Mouse (Mus musculus) embryo, embryonic 10.5 days (tissue): ENCODE data around the gene Ephb4.

Experiments used
- DNase-seq: peaks from one replicate; pipeline ENCODE4 v3.0.0-alpha.2; 2015; ENCODE audit warnings: low spot score

Gene Ephb4

DNA sequence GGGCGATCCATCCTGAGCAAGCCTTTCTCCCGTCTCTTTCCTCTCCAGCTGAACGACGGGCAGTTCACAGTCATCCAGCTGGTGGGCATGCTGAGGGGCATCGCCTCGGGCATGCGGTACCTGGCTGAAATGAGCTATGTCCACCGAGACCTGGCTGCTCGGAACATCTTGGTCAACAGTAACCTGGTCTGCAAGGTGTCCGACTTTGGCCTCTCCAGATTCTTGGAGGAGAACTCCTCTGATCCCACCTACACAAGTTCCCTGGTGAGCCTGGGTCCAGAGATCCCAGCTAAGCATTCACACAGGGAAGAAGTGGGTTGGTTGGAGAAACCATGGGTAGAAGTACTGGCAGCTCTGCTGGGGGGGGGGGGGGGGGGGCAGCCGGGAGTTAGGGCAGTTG is 19.8 kb downstream of the Ephb4 start:
- DNase-seq = no peak

DNA sequence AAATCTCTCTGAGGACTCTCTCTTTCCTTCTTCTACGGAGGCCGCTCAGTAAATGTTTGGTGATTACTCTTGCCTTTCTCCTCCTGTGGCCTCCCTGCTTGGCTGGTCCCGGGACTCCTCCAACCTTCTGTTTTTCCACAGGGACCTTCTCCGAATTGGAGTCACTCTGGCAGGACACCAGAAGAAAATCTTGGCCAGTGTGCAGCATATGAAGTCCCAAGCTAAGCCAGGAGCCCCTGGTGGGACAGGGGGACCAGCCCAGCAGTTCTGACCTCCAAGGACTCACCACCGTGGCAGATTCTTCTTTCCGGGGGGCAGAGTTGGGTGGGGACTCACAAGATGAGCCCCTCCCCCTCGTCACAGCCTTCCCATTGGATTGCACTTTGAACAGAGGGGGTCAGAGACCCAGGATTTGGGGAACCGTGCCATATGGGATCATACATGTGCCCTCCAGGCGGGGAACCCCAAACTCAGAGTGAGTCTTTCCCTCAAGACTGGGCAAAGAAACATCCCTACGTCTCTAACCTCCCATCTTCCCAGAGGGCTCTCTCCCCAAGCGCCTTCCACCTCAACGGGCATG is 23.6 kb downstream of the Ephb4 start:
- no peak for DNase-seq

- DNase-seq = no peak
These were observed 24.7 kb downstream of the Ephb4 start for GRCm38 (mm10) chr5:137374521-137375080.

DNA sequence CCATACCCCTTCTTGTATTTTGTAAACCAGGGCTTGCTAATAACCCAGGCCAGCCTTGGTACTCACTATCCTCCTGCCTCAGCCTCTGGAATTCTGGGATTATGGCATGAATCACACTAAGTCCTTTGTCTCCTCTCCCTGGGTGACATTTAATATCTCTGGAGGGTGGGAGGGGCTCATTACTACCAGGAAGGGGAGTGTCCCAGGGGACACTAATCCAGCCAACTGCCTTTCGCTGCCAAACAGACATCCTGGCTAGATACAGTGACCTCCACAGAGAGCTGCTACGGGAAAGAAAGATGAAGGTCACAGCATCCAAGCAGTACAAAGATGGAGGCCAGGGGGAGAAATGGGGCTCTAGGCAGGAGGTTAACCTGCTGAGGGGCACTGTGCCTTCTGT is 25.7 kb downstream of the Ephb4 start:
- DNase-seq = peak; percentile 42

- DNase-seq = peak; percentile 72
These were observed 26.3 kb downstream of the Ephb4 start for GRCm38 (mm10) chr5:137376198-137376597.

DNA sequence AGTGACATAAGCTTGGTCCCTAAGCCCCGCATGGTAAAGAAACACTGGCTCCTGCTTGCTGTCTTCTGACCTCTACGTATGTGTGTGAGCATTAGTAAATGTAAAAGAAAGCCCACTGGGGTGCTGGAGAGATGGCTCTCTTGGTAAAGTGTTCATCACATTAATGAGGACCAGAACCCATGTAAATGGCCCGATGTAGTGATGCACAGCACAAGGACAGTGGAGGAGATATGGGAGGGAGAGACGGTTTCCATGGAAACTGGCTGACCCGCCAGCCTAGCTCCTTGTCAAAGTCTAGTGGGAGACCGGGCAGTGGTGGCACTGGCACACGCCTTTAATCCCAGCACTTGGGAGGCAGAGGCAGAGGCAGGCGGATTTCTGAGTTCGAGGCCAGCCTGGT is 26.8 kb downstream of the Ephb4 start:
- peak; percentile 49 for DNase-seq

GRCm38 (mm10) chr5:137377176-137377575 is 27.3 kb downstream of the Ephb4 start:
- peak; percentile 37 for DNase-seq

DNA sequence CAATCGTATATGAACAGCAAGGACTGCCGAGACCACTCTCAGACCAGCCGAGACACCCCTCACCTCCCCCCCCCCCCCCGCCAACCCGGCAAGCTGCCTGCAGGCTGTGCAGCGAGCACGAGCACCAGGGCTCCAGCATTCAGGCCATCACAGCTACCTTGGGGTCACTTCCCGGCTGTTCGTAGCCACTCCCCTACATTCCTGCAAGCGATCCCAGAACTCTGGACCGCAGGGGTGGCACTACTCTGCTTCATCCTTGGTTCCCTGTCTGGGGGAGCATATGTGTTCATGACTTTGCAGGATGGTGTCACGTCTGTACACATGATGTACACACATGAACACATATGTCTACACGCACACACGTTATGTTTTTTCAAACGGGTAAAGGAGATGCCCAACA is 27.7 kb downstream of the Ephb4 start:
- peak; percentile 39 for DNase-seq

DNA sequence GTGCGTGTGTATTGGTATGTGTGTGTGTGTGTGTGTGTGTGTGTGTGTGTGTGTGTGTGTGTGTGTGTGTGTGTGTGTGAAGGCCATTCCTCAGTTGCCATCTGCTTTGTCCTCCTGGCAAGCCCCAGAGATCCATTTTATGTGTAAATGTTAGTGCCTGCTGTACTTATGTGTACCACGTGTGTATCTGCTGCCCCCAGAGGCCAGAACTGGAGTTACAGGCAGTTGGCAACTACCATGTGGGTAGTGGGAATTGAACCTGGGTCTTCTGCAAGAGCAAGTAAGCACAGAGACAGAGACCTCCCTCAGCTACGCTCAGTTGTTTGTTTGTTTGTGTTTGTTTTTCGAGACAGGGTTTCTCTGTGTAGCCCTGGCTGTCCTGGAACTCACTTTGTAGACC is 31.2 kb downstream of the Ephb4 start:
- peak; percentile 83 for DNase-seq

GRCm38 (mm10) chr5:137383441-137383840 is 33.5 kb downstream of the Ephb4 start:
- DNase-seq = no peak

DNA sequence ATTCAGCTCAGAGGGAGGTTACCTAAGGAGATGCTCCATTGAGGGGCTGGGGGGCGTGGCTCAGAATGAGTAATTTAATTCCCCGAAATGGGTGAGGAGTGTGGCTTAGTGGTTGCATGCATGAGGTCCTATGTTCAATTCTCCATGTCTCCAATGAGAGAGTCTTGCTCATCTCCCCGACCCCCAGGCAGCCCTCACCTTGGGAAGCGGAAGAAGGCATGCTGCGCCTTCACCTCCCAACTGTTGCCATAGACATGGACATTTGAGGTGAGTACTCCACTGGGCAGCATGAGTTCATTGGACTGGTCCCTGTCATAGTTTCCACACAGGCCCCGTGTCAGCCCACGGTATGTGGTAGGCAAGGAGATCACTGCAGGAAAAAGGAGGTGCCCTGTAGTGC is 36.8 kb downstream of the Ephb4 start:
- no peak for DNase-seq

DNA sequence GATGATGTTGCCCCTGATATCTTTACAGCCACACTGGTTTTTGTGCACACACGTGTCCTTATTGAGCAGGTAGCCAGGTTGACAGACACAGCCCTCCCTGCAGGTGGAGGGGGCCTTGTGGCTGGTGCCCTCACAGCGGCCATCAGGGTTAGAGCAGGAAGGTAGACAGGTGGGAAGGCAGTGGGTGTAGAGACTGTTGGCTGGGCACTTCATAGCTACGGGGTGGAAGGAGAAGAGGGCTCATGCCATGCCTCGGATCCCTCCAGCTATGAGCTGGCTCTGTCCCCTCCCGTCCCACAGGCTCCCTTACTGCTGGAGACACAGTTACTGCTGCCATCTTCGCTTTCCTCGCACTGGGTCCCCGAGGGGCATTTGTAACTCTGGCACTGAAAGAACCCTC is 41.7 kb downstream of the Ephb4 start:
- no peak for DNase-seq

DNA sequence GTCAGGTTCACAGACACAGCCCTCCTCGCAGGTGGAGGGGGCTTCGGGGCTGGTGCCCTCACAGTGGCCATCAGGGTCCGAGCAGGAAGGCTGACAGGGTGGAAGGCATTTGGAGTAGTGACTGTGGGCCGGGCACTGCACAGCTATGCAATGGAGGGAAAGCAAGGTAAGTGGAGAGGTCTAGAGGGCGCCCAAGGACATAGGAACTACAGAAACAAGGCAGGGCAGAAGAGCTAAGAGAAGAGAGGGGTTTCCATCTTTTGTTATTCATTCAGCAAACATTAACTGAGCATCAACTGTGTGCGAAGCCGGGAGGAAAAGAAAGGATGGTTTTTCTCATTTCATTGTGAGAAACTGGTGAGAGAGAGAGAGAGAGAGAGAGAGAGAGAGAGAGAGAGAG is 44.5 kb downstream of the Ephb4 start:
- DNase-seq = no peak

- DNase-seq = no peak
These were observed 54.2 kb downstream of the Ephb4 start for GRCm38 (mm10) chr5:137404081-137404480.

GRCm38 (mm10) chr5:137409451-137409850 is 59.5 kb downstream of the Ephb4 start:
- DNase-seq = no peak

GRCm38 (mm10) chr5:137410066-137410465 is 60.2 kb downstream of the Ephb4 start:
- DNase-seq = no peak

DNA sequence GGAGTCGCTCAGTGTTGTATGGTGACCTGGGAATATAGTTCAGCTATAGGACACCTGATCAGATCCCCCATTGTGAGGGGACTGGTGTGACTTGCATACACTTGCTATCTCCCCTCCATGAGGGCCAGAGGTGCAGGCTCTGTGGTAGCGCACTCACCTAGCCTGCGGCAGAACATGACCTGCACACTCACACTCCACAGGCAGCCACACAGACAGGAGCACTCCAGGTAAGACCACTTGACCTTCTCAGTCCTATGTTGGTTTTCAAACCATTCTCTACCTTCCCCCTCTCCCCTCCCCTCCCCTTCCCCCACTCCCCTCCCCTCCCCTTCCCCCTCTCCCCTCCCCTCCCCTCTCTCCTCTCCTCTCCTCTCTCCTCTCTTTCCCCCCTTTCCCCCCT is 60.6 kb downstream of the Ephb4 start:
- no peak for DNase-seq

DNA sequence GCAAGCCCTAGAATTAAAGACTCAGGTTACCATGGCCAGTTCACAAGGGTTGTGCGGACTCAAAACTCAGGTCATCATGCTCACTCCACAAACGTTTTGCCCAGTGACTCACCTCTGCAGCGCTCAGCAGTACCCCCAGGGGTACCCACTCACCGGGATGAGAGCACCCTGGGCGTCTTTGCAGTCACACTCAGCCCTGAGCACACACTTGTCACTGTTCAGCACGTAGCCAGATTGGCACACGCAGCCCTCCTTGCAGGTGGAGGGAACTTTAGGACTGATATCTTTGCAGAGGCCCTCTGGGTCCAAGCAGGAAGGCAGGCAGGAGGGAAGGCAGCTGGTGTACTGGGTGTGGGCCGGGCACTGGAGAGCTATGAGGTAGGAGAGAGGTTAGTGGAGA is 61.3 kb downstream of the Ephb4 start:
- no peak for DNase-seq

DNA sequence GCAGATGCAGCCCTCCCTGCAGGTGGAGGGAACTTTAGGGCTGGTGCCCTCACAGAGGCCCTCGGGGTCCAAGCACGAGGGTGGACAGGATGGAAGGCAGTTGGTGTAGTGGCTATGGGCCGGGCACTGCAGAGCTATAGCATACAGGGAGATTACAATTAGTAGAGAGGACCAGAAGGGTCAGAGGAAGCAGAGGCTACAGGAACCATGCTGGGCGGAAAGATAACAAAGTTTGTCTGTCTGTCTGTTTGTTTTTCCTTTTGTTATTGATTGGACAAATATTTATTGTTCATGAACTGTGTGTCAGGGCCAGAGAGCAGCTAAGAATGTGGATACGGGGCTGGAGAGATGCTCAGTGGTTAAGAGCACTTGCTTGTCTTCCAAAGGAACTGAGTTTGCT is 64.3 kb downstream of the Ephb4 start:
- no peak for DNase-seq

DNA sequence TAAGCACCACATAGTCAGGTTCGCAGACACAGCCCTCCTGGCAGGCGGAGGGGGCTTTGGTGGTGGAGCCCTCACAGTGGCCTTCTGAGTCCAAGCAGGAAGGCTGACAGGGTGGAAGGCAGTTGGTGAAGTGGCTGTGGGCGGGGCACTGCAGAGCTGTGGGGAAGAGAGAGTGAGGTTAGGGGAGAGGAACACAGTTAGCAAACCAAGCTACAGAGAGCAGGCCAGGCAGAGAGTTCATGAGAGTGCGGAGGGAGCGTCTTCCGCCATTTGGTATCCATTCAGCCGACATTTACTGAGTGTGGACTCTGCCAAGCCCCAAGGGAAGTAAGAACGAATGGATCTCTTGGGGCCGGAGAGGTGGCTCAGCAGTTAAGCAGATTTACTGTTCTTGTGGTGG is 69.2 kb downstream of the Ephb4 start:
- no peak for DNase-seq

DNA sequence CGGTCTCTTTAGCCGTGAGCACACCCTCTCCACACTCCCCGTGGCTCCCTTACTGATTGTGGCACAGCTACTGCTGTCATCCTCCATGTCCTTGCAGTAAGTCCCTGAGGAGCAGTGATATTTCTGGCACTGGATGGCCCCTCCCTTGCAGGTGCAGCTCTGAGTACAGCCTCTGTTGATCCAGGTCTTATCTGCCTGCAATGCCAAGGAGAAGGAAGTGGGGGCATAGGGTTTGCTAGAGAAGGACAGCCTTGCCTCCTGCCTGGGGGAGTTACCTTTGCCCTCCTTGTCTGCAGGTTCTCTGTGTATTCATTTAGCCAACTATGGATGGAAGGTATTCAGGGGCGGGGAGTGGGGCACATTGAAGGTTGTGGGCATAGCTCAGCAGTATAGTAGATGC is 69.9 kb downstream of the Ephb4 start:
- no peak for DNase-seq

DNA sequence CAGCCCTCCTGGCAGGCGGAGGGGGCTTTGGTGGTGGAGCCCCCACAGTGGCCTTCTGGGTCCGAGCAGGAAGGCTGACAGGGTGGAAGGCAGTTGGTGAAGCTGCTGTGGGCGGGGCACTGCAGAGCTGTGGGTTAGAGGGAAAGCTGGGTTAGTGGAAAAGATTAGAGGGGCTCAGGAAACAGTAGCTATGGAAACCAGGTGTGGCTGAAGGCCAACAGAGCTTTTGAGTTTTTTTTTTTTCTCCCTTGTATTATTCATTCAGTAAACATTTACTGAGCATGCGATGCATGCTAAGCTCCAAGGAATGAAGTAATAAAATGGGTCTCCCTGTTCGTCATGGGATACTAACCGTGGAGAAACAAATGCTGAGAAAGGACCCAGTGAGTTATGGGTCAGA is 75.7 kb downstream of the Ephb4 start:
- DNase-seq = no peak
